Mouse (Mus musculus) ES-E14 (cell line): ENCODE results near the gene Hcfc1r1.

Source experiments
- CHD2 ChIP-seq: IDR thresholded peaks from 2 replicates; pipeline ENCODE4 v1.6.1; 2014; ENCODE audit warnings: mild to moderate bottlenecking, low read depth, low read length, inconsistent platforms
- HCFC1 ChIP-seq: IDR thresholded peaks from 2 replicates; pipeline ENCODE4 v1.6.1; 2012; ENCODE audit warnings: low read length, inconsistent platforms, borderline replicate concordance; ENCODE audit not compliant: insufficient read depth
- MAFK ChIP-seq: IDR thresholded peaks from 2 replicates; pipeline ENCODE4 v1.6.1; 2014; ENCODE audit warnings: mild to moderate bottlenecking, low read depth, low read length, inconsistent platforms; ENCODE audit not compliant: insufficient read depth
- ZNF384 ChIP-seq: IDR thresholded peaks from 2 replicates; pipeline ENCODE4 v1.6.1; 2012; ENCODE audit warnings: low read depth, low read length, inconsistent platforms

GRCm38 (mm10) chr17:23682530-23682929 is 9.1 kb downstream of the Hcfc1r1 start:
- no peak for TF ChIP-seq MAFK
- TF ChIP-seq CHD2: no peak
- no peak for TF ChIP-seq HCFC1
- no peak for TF ChIP-seq ZNF384
